Mouse (Mus musculus) midbrain, postnatal 0 days (tissue): ENCODE results near the gene Shroom3. TPM values are rescaled to one million over a fixed set of nuclear protein-coding genes. Genes with fewer than 3 reads are reported as not detected.
A peak's percentile ranks its signal among the peaks of the same experiment; 100 is the strongest.

Source experiments
- ATAC-seq: fragments of 200-750 bp; cut with Nextera tagmentation; 2 replicates; pipeline ENCODE4 v1.8.0; 2017; ENCODE audit warnings: moderate number of reproducible peaks, mild to moderate bottlenecking, moderate TSS enrichment, moderate library complexity; ENCODE audit not compliant: low FRiP score
- DNase-seq: peaks from one replicate; pipeline ENCODE4 v3.0.0-alpha.2; 2015; ENCODE audit warnings: low spot score
- H3K27ac ChIP-seq: fragments of 300-500 bp; sonication (generic); 2 replicates; pipeline ENCODE4 v1.5.1; 2014; ENCODE audit warnings: low read depth, mild to moderate bottlenecking, low read length, mixed read lengths
- H3K27me3 ChIP-seq: fragments of 300-500 bp; sonication (generic); 2 replicates; pipeline ENCODE4 v1.6.1; 2014; ENCODE audit warnings: low read length, control low read depth, mixed read lengths; ENCODE audit not compliant: insufficient read depth
- H3K36me3 ChIP-seq: fragments of 300-500 bp; sonication (generic); 2 replicates; pipeline ENCODE4 v1.6.1; 2014; ENCODE audit warnings: low read length, control low read depth, mixed read lengths; ENCODE audit not compliant: insufficient read depth
- H3K4me1 ChIP-seq: fragments of 300-500 bp; sonication (generic); 2 replicates; pipeline ENCODE4 v1.6.1; 2014; ENCODE audit warnings: mild to moderate bottlenecking, control low read depth, antibody characterized with exemption, low read length, mixed read lengths; ENCODE audit not compliant: insufficient read depth
- H3K4me2 ChIP-seq: fragments of 300-500 bp; sonication (generic); 2 replicates; pipeline ENCODE4 v1.6.1; 2014; ENCODE audit warnings: low read depth, mild to moderate bottlenecking, low read length, mixed read lengths; ENCODE audit not compliant: poor library complexity, severe bottlenecking
- H3K4me3 ChIP-seq: fragments of 300-500 bp; sonication (generic); 2 replicates; pipeline ENCODE4 v1.5.1; 2014; ENCODE audit warnings: low read depth, mild to moderate bottlenecking, low read length, moderate library complexity
- H3K9ac ChIP-seq: fragments of 300-500 bp; sonication (generic); replicated peaks from 2 replicates; pipeline ENCODE4 v1.6.1; 2014; ENCODE audit warnings: mild to moderate bottlenecking, low read length, moderate library complexity, mixed read lengths; ENCODE audit not compliant: poor library complexity, severe bottlenecking
- H3K9me3 ChIP-seq: fragments of 300-500 bp; sonication (generic); 2 replicates; pipeline ENCODE4 v1.6.1; 2016; ENCODE audit warnings: low read length, control low read depth
- CTCF ChIP-seq: IDR thresholded peaks from 2 replicates; pipeline ENCODE4 v1.5.1; 2016; ENCODE audit warnings: antibody characterized with exemption, mild to moderate bottlenecking
- WGBS: fragments of 180-500 bp; shearing (Covaris S2); extraction: QIAGEN DNeasy Blood & Tissue Kit; methylation state at CpG from one replicate; pipeline ENCODE4 v1.1.7; 2014; 5-methylcytosine and 5-hydroxymethylcytosine counted together
- polyA plus RNA-seq: library from polyadenylated mRNA; unstranded; fragments of >200 nt; fragmentation: Nextera tagmentation; extraction: Ambion mirVana; gene quantifications from 2 replicates; pipeline ENCODE4 v1.2.1, GENCODE M21; 2015
- total RNA-seq: library from RNA; depleted of rRNA; stranded (reverse); fragments of >200 nt; gene quantifications from 2 replicates; pipeline ENCODE4 v1.2.3, GENCODE M21; 2014

The Shroom3 gene
- total and polyA plus RNA-seq, 2 experiments from 2014 or later: 1.2 to 8.1 TPM

DNA sequence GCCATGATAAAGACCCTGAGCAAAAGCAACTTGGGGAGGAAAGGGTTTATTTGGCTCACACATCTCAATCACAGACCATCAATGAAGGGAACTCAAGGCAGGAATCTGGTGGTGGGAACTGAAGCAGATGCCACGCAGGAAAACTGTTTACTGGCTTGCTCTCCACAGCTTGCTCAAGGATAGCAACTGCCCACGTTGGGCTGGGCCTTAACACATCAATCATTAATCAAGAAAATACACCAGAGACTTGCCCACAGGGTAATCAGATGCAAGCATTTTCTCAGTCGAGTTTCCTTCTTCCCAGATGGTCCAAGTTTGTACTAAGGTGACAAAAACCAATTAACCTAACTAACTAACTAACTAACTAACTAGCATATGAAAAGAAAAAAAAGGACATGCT lies 187.8 kb downstream of the Shroom3 start:
- Histone ChIP-seq H3K4me1 (no peaks in the 10 kb centered on the region), H3K4me3 (no peak overlapping the region), H3K9ac (no peak overlapping the region), H3K27me3 (no peaks in the 10 kb centered on the region), H3K36me3 (no peaks in the 10 kb centered on the region), H3K4me2 (no peak overlapping the region), H3K27ac (no peak overlapping the region), H3K9me3 (no peaks in the 10 kb centered on the region)
- DNase-seq (no peak), ATAC-seq (no peak)
- TF ChIP-seq CTCF: no peak
- 56% methylated on average over 3 of the region's 3 CpGs for WGBS

DNA sequence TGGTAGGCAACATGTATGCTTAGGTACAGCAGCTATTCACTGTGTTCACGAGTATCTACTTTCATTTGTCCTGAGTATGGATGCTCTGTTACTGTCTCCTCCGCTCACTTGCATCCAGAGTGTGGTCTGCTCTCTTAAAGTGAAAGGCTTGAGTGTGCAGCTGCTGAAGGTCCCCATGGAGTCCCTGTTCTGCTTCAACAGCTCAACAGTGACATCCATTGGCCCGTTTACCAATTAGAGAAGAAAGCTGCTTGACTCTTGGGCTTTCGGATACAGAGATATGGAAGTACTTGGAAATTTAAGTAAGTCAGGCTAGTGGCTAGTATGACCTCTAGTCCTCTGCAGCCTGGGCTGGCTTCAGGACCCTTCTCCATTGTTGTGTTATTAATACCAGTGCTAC lies 188.9 kb downstream of the Shroom3 start:
- no peak overlapping the region for H3K4me2 ChIP-seq
- no peak overlapping the region for H3K27ac ChIP-seq
- no peaks in the 10 kb centered on the region for H3K4me1 ChIP-seq
- no peak for ATAC-seq
- H3K9ac ChIP-seq: no peak overlapping the region
- WGBS: 73% methylated on average over 4 of the region's 4 CpGs
- H3K4me3 ChIP-seq: no peak overlapping the region
- no peaks in the 10 kb centered on the region for H3K27me3 ChIP-seq
- no peaks in the 10 kb centered on the region for H3K36me3 ChIP-seq
- DNase-seq: peak; percentile 55
- H3K9me3 ChIP-seq: no peaks in the 10 kb centered on the region
- peak; percentile 55 for TF ChIP-seq CTCF

DNA sequence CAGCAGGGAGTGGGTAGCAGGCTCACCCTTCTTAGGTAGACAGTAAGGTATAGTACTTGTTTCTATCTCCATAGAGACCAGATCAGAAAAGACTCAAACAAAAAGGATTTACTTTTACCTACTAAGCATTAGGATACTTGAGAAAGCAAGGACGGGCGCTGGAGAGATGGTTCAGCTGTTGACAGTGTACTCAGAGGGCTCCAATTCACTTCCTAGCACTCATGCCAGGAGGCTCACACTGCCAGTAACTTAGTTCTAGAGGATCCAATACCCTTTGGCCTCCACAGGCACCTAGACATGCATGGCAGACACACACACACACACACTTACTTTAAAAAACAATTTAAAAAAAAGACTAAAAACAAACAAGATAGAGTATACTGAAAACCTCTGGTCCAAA lies 189.8 kb downstream of the Shroom3 start:
- Histone ChIP-seq H3K4me3 (no peak overlapping the region), H3K27ac (no peak overlapping the region), H3K4me2 (no peak overlapping the region), H3K9me3 (no peaks in the 10 kb centered on the region), H3K36me3 (no peaks in the 10 kb centered on the region), H3K4me1 (no peaks in the 10 kb centered on the region), H3K9ac (no peak overlapping the region), H3K27me3 (no peaks in the 10 kb centered on the region)
- WGBS: 65% methylated on average over 2 of the region's 2 CpGs
- no peak for DNase-seq
- TF ChIP-seq CTCF: no peak
- ATAC-seq: no peak

DNA sequence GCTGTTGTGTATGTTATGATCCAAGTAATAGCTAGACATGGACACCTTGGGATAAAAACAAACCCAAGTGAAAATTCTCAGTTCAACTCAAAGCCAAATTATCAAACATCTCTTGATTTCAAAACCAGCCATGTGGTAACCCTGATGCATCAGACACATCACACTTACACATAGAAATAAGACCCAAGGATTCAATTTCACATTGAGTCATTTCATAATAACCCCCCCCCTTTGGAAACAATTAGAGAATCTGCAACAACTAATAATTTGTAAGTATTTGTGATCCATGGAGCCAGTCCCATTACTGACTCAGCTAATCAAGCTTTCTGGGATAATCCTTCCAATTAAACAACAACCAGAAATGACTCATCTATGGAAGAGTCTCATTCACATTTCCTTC lies 190.3 kb downstream of the Shroom3 start:
- H3K9me3 ChIP-seq: no peaks in the 10 kb centered on the region
- H3K36me3 ChIP-seq: no peaks in the 10 kb centered on the region
- TF ChIP-seq CTCF: no peak
- no peak for ATAC-seq
- H3K27ac ChIP-seq: no peak overlapping the region
- no peak overlapping the region for H3K4me2 ChIP-seq
- H3K4me3 ChIP-seq: no peak overlapping the region
- H3K4me1 ChIP-seq: no peaks in the 10 kb centered on the region
- no peak overlapping the region for H3K9ac ChIP-seq
- H3K27me3 ChIP-seq: no peaks in the 10 kb centered on the region
- DNase-seq: no peak

DNA sequence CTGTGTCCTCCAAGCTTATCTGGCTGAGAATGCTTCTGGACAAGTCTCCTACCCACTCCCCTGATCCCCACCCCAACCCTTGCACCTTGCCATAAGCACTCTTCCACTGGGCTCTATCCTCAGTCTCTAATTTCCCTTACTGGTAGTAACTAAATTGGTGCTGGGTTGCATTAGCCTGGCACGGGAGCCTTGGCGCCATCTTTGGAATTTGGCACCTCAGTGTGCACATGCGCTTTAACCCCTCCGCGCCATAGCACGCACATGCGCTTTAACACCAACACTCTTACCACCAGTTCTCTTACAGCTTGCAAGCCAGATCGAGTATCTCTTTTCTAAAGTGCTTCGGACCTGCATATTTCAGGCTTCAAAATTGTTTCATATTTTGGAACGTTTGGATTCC lies 192.6 kb downstream of the Shroom3 start:
- Histone ChIP-seq H3K4me1 (no peaks in the 10 kb centered on the region), H3K4me3 (no peak overlapping the region), H3K4me2 (no peak overlapping the region), H3K9ac (no peak overlapping the region), H3K9me3 (no peaks in the 10 kb centered on the region), H3K27ac (no peak overlapping the region), H3K27me3 (no peaks in the 10 kb centered on the region), H3K36me3 (no peaks in the 10 kb centered on the region)
- ATAC-seq (no peak), DNase-seq (no peak)
- no peak for TF ChIP-seq CTCF
- WGBS: 96% methylated on average over 10 of the region's 10 CpGs

DNA sequence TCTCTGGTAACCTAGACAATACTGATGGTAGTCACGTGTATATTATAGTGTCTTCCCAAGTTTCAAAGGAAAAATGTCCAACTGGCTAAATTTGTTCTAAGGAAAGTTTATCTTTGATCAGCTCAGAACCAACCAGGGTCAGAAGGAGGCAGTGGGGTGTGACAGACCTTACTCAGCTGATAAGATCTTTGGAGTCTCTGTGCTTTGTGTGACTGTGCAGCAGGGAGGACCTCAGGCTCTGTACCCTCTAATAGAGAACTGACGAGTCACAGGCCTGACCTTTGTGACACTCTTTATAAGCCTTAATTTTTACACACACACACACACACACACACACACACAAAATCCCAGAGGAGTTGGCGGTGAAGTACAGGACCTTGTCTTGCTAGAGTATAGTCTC lies 193.9 kb downstream of the Shroom3 start:
- ATAC-seq (no peak), DNase-seq (no peak)
- Histone ChIP-seq H3K4me3 (no peak overlapping the region), H3K9ac (no peak overlapping the region), H3K4me1 (no peaks in the 10 kb centered on the region), H3K27ac (no peak overlapping the region), H3K36me3 (no peaks in the 10 kb centered on the region), H3K9me3 (no peaks in the 10 kb centered on the region), H3K4me2 (no peak overlapping the region), H3K27me3 (no peaks in the 10 kb centered on the region)
- no peak for TF ChIP-seq CTCF
- 78% methylated on average over 3 of the region's 3 CpGs for WGBS

DNA sequence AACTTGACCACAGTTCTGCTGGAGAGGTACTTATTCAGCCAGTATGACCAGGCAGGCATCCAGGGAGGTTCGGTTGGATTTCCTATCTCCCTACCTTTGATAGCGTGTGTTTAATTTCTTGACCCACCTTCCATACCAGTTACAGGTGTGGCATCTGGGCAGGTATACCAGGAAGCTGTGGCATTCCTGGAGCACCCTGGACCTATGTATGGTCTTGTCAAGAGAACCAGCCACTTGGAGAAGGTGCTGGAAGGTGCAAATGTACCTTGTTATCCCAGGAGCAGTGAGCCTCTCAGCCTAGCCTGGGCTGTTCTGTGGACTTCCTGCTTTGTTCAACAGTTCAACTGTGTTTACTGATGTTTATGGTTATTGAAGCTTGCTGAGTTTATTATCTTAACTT lies 197.2 kb downstream of the Shroom3 start:
- Histone ChIP-seq H3K4me1 (no peaks in the 10 kb centered on the region), H3K36me3 (no peaks in the 10 kb centered on the region), H3K4me2 (no peak overlapping the region), H3K4me3 (no peak overlapping the region), H3K27ac (no peak overlapping the region), H3K27me3 (no peaks in the 10 kb centered on the region), H3K9ac (no peak overlapping the region), H3K9me3 (no peaks in the 10 kb centered on the region)
- TF ChIP-seq CTCF: no peak
- 97% methylated on average over 2 of the region's 2 CpGs for WGBS
- ATAC-seq (no peak), DNase-seq (no peak)
